Mouse (Mus musculus): Measurements from ENCODE around the gene Ube2d2b. TPM values are rescaled to one million over a fixed set of nuclear protein-coding genes. Genes with fewer than 3 reads are reported as not detected.

Ube2d2b gene
- polyA plus RNA-seq, 1 experiment from 2014 or later = 0.20 TPM

GRCm38 (mm10) chr5:107847349-107847748 lies 17.4 kb downstream of the Ube2d2b start:
- H3K9me3 ChIP-seq (ENCODE audit: control insufficient read depth, low read length) = peaks cover 2% of the 10 kb centered on the region; the same call in 1 of the 2 replicates
- no peak overlapping the region for H3K9ac ChIP-seq (ENCODE audit: low read length)
- 69% methylated on average over 5 of the region's 5 CpGs for WGBS
- H3K4me3 ChIP-seq (ENCODE audit: low read length) = no peak overlapping the region
- ATAC-seq (ENCODE audit: low read depth) = no peak
- peaks cover 3% of the 10 kb centered on the region; the same call in 1 of the 2 replicates for H3K36me3 ChIP-seq (ENCODE audit: control insufficient read depth, insufficient read depth, low read length)
- H3K27ac ChIP-seq (ENCODE audit: low read length) = no peak overlapping the region
- H3K4me1 ChIP-seq (replicated peaks; ENCODE audit: control insufficient read depth, insufficient read depth, low read length) = no peaks in the 10 kb centered on the region; the same call in 1 of the 2 replicates
- no peaks in the 10 kb centered on the region for H3K27me3 ChIP-seq (ENCODE audit: control insufficient read depth, insufficient read depth, low read depth, low read length)
- H3K4me2 ChIP-seq (ENCODE audit: low read depth, low read length) = no peak overlapping the region

- Histone ChIP-seq H3K9ac (ENCODE audit: low read length) (no peak overlapping the region), H3K4me3 (ENCODE audit: low read length) (no peak overlapping the region)
Observed at GRCm38 (mm10) chr5:107847817-107848216, 17.9 kb downstream of the Ube2d2b start.

GRCm38 (mm10) chr5:107848964-107849363 lies 19.1 kb downstream of the Ube2d2b start:
- Histone ChIP-seq H3K4me1 (replicated peaks; ENCODE audit: control insufficient read depth, insufficient read depth, low read length) (peaks cover 4% of the 10 kb centered on the region), H3K27ac (ENCODE audit: low read length) (no peak overlapping the region), H3K27me3 (ENCODE audit: control insufficient read depth, insufficient read depth, low read depth, low read length) (no peaks in the 10 kb centered on the region), H3K36me3 (ENCODE audit: control insufficient read depth, insufficient read depth, low read length) (peaks cover 3% of the 10 kb centered on the region; the same call in 1 of the 2 replicates), H3K9ac (ENCODE audit: low read length) (no peak overlapping the region), H3K4me3 (ENCODE audit: low read length) (no peak overlapping the region), H3K4me2 (ENCODE audit: low read depth, low read length) (no peak overlapping the region), H3K9me3 (ENCODE audit: control insufficient read depth, low read length) (peaks cover 2% of the 10 kb centered on the region; the same call in 1 of the 2 replicates)
- WGBS = 79% methylated on average over 4 of the region's 4 CpGs
- no peak for ATAC-seq (ENCODE audit: low read depth)

More at GRCm38 (mm10) chr5:107847817-107848216, 17.9 kb downstream of the Ube2d2b start:
- no peak overlapping the region for H3K27ac ChIP-seq (ENCODE audit: low read length)
- no peaks in the 10 kb centered on the region for H3K27me3 ChIP-seq (ENCODE audit: control insufficient read depth, insufficient read depth, low read depth, low read length)
- H3K9me3 ChIP-seq (ENCODE audit: control insufficient read depth, low read length) = peaks cover 2% of the 10 kb centered on the region; the same call in 1 of the 2 replicates
- 65% methylated on average over 2 of the region's 2 CpGs for WGBS
- peaks cover 3% of the 10 kb centered on the region; the same call in 1 of the 2 replicates for H3K36me3 ChIP-seq (ENCODE audit: control insufficient read depth, insufficient read depth, low read length)
- no peak overlapping the region for H3K4me2 ChIP-seq (ENCODE audit: low read depth, low read length)
- ATAC-seq (ENCODE audit: low read depth) = 0 out of 2 replicates have a peak, but pooled peaks have one; percentile 34
- H3K4me1 ChIP-seq (replicated peaks; ENCODE audit: control insufficient read depth, insufficient read depth, low read length) = no peaks in the 10 kb centered on the region; the same call in 1 of the 2 replicates

- no peak overlapping the region for H3K4me3 ChIP-seq (ENCODE audit: low read length)
- no peak overlapping the region for H3K9ac ChIP-seq (ENCODE audit: low read length)
- H3K27ac ChIP-seq (ENCODE audit: low read length) = peak overlapping the region; percentile 60; the same call in 1 of the 2 replicates
- H3K36me3 ChIP-seq (ENCODE audit: control insufficient read depth, insufficient read depth, low read length) = peaks cover 3% of the 10 kb centered on the region; the same call in 1 of the 2 replicates
- peaks cover 12% of the 10 kb centered on the region for H3K4me1 ChIP-seq (replicated peaks; ENCODE audit: control insufficient read depth, insufficient read depth, low read length)
- 18% methylated on average over 6 of the region's 6 CpGs for WGBS
- H3K27me3 ChIP-seq (ENCODE audit: control insufficient read depth, insufficient read depth, low read depth, low read length) = no peaks in the 10 kb centered on the region
- peaks cover 2% of the 10 kb centered on the region; the same call in 1 of the 2 replicates for H3K9me3 ChIP-seq (ENCODE audit: control insufficient read depth, low read length)
- H3K4me2 ChIP-seq (ENCODE audit: low read depth, low read length) = peak overlapping the region; percentile 24
- peak; percentile 90 for ATAC-seq (ENCODE audit: low read depth)
Observed at GRCm38 (mm10) chr5:107853807-107854206, 23.9 kb downstream of the Ube2d2b start.

GRCm38 (mm10) chr5:107854556-107854955 lies 24.7 kb downstream of the Ube2d2b start:
- Histone ChIP-seq H3K27me3 (ENCODE audit: control insufficient read depth, insufficient read depth, low read depth, low read length) (no peaks in the 10 kb centered on the region), H3K4me1 (replicated peaks; ENCODE audit: control insufficient read depth, insufficient read depth, low read length) (peaks cover 12% of the 10 kb centered on the region), H3K27ac (ENCODE audit: low read length) (no peak overlapping the region), H3K4me3 (ENCODE audit: low read length) (no peak overlapping the region), H3K4me2 (ENCODE audit: low read depth, low read length) (no peak overlapping the region), H3K36me3 (ENCODE audit: control insufficient read depth, insufficient read depth, low read length) (peaks cover 3% of the 10 kb centered on the region; the same call in 1 of the 2 replicates), H3K9me3 (ENCODE audit: control insufficient read depth, low read length) (peaks cover 2% of the 10 kb centered on the region; the same call in 1 of the 2 replicates), H3K9ac (ENCODE audit: low read length) (no peak overlapping the region)
- 60% methylated on average over 3 of the region's 3 CpGs for WGBS
- ATAC-seq (ENCODE audit: low read depth) = peak; percentile 66

GRCm38 (mm10) chr5:107855546-107855945 lies 25.6 kb downstream of the Ube2d2b start:
- Histone ChIP-seq H3K9ac (ENCODE audit: low read length) (no peak overlapping the region), H3K27me3 (ENCODE audit: control insufficient read depth, insufficient read depth, low read depth, low read length) (no peaks in the 10 kb centered on the region), H3K4me1 (replicated peaks; ENCODE audit: control insufficient read depth, insufficient read depth, low read length) (peaks cover 12% of the 10 kb centered on the region), H3K9me3 (ENCODE audit: control insufficient read depth, low read length) (no peaks in the 10 kb centered on the region), H3K36me3 (ENCODE audit: control insufficient read depth, insufficient read depth, low read length) (no peaks in the 10 kb centered on the region), H3K4me3 (ENCODE audit: low read length) (no peak overlapping the region), H3K27ac (ENCODE audit: low read length) (no peak overlapping the region), H3K4me2 (ENCODE audit: low read depth, low read length) (no peak overlapping the region)
- 66% methylated on average over 2 of the region's 2 CpGs for WGBS
- ATAC-seq (ENCODE audit: low read depth) = no peak

- peaks cover 8% of the 10 kb centered on the region for H3K4me1 ChIP-seq (replicated peaks; ENCODE audit: control insufficient read depth, insufficient read depth, low read length)
- no peak overlapping the region for H3K9ac ChIP-seq (ENCODE audit: low read length)
- no peaks in the 10 kb centered on the region for H3K36me3 ChIP-seq (ENCODE audit: control insufficient read depth, insufficient read depth, low read length)
- no peak for ATAC-seq (ENCODE audit: low read depth)
- no peak overlapping the region for H3K27ac ChIP-seq (ENCODE audit: low read length)
- no peak overlapping the region for H3K4me2 ChIP-seq (ENCODE audit: low read depth, low read length)
- no peaks in the 10 kb centered on the region for H3K27me3 ChIP-seq (ENCODE audit: control insufficient read depth, insufficient read depth, low read depth, low read length)
- H3K9me3 ChIP-seq (ENCODE audit: control insufficient read depth, low read length) = no peaks in the 10 kb centered on the region
- no peak overlapping the region for H3K4me3 ChIP-seq (ENCODE audit: low read length)
- WGBS = 43% methylated on average over 2 of the region's 2 CpGs
Observed at GRCm38 (mm10) chr5:107858963-107859362, 29.1 kb downstream of the Ube2d2b start.

- peaks cover 6% of the 10 kb centered on the region for H3K4me1 ChIP-seq (replicated peaks; ENCODE audit: control insufficient read depth, insufficient read depth, low read length)
- no peak overlapping the region for H3K27ac ChIP-seq (ENCODE audit: low read length)
- no peak for ATAC-seq (ENCODE audit: low read depth)
- H3K9ac ChIP-seq (ENCODE audit: low read length) = no peak overlapping the region
- no peaks in the 10 kb centered on the region for H3K36me3 ChIP-seq (ENCODE audit: control insufficient read depth, insufficient read depth, low read length)
- H3K4me2 ChIP-seq (ENCODE audit: low read depth, low read length) = no peak overlapping the region
- WGBS = 67% methylated on average over 3 of the region's 3 CpGs
- no peak overlapping the region for H3K4me3 ChIP-seq (ENCODE audit: low read length)
- H3K27me3 ChIP-seq (ENCODE audit: control insufficient read depth, insufficient read depth, low read depth, low read length) = no peaks in the 10 kb centered on the region
- H3K9me3 ChIP-seq (ENCODE audit: control insufficient read depth, low read length) = no peaks in the 10 kb centered on the region
Observed at GRCm38 (mm10) chr5:107863971-107864370, 34.1 kb downstream of the Ube2d2b start.

GRCm38 (mm10) chr5:107866127-107867126 lies 36.5 kb downstream of the Ube2d2b start:
- Histone ChIP-seq H3K36me3 (ENCODE audit: control insufficient read depth, insufficient read depth, low read length) (no peaks in the 10 kb centered on the region), H3K9ac (ENCODE audit: low read length) (no peak overlapping the region), H3K27ac (ENCODE audit: low read length) (no peak overlapping the region), H3K27me3 (ENCODE audit: control insufficient read depth, insufficient read depth, low read depth, low read length) (no peaks in the 10 kb centered on the region; the same call in 1 of the 2 replicates), H3K9me3 (ENCODE audit: control insufficient read depth, low read length) (no peaks in the 10 kb centered on the region), H3K4me3 (ENCODE audit: low read length) (no peak overlapping the region), H3K4me2 (ENCODE audit: low read depth, low read length) (no peak overlapping the region), H3K4me1 (replicated peaks; ENCODE audit: control insufficient read depth, insufficient read depth, low read length) (peaks cover 6% of the 10 kb centered on the region)
- WGBS = 44% methylated on average over 2 of the region's 2 CpGs
- ATAC-seq (ENCODE audit: low read depth) = no peak

Data from lung, embryonic 16.5 days (tissue).